Mouse (Mus musculus) cerebellum, adult (tissue): ENCODE data around the gene Abca14.
A peak's percentile ranks its signal among the peaks of the same experiment; 100 is the strongest.
"Not testable (repeated sequence)": the region's sequence is repeated elsewhere in the genome, so short reads cannot be mapped to it uniquely, and the experiment has no call there.

Source experiments
- ATAC-seq: cut with Nextera tagmentation; 2 replicates; pipeline ENCODE4 v1.9.2; 2017; ENCODE audit warnings: mild to moderate bottlenecking, moderate library complexity, mixed read lengths; ENCODE audit not compliant: insufficient number of reproducible peaks, low FRiP score, low TSS enrichment

Abca14 gene

DNA sequence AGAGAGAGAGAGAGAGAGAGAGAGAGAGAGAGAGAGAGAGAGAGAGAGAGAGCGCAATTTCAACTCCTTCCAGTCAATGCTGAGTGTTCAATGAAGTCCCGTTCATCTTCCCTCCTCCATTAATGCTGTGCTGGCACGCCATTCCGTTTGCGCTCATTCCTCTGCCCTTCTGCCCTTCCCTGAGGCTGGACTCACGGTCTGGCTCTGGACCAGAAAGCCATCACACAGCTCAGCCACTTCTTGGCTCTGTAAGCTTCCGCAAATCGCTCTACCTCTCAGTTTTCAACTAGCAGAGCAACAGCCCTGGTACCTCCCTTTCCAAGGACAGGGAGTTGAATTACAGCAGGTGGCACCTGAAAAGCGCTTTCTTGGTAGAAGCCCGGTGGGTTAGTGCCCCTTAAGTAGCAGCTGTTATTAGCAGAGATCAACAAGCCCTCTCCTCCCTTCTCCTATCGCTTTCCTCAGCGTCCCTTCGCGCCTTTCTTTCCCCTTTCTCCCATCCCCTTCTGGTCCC, 2.5 kb upstream of the Abca14 start:
- no peak for ATAC-seq

GRCm38 (mm10) chr7:120201771-120202170, 2.0 kb upstream of the Abca14 start, which contains the start of gene Crym:
Crym (minus strand) TSS chr7:120202111.
- no peak for ATAC-seq

DNA sequence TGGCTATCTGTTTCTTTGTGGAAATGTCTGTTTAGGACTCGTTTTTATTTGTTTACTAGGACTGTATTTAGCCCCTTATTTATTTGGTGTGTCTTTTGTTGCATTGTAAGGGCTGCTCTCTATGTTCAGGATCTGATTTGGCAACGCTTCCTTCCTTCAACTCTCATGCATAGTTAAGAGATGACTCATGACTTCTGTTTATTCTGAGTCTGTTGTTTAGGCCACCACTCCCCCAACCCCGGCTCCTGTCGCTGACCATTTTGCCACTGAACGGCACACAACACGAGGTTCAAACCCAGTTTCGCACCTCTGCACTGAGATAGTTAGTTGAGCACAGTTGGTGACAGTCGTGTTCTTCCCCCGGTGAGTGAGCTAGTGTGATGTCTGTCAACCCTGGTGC, 2.2 kb downstream of the Abca14 start:
- no peak for ATAC-seq

- no peak for ATAC-seq
Measured at GRCm38 (mm10) chr7:120228541-120228940, 24.8 kb downstream of the Abca14 start.

DNA sequence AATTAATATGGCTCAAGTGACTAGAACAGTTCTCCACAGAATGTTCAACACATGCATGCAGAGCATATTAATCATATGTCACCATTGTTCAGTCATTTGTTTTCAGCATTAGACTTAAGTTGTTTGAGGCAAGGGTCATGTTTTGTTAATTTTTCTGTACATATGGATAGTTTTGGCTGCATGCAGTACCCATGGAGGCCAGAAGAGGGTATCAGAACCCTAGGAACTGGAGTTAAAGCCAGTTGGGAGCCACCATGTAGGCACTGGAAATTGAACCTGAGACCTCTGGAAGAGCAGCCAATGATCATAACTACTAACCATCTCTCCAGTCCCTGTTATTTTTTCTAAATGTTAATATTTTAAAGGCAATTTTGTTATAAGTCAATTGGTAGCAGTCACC, 37.3 kb downstream of the Abca14 start:
- ATAC-seq: no peak

DNA sequence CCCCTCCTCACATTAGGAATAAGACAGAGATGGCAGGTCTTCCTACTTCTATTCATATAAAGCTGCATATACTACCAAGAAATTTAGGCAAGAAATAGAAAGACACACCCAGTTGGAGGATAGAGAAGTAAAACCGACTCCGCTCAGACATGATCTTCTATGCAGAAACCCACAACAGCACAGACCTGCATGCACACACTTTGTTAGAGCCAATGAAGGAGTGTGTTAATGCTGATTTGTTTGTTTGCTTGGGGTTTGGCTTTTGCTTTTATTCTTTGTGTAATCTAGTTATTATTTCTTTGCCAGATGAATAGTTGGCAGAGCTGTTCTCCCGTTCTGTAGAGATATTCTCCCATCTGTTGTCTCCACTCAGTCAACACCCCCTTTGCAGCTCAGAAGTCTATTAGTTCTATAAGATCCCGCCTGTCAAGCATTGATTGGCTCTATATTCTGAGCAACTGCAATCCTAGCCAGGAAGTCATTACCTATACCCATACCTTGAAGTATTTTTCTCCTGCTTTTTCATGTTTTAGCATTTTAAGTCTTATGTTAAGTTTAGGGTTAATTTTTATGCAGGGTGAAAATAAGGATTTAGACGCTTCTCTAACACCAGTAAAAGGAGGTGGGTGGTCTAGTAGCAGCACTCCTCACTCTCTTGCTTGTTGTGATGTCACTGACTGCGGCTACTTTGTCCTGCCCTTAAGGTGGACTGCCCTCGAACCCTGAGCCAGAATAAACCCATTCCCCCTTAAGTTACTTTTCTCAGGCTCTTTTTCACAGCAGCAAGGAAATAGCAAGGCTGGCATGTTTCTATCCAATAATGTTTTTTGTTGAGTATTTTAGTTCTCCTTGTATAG, 67.6 kb downstream of the Abca14 start:
- ATAC-seq: no peak

GRCm38 (mm10) chr7:120272110-120272509, 68.3 kb downstream of the Abca14 start:
- ATAC-seq: no peak

GRCm38 (mm10) chr7:120285286-120285685, 81.5 kb downstream of the Abca14 start:
- no peak for ATAC-seq

- ATAC-seq: no peak
Measured at GRCm38 (mm10) chr7:120316086-120316485, 112.3 kb downstream of the Abca14 start.

GRCm38 (mm10) chr7:120322963-120323362, 119.2 kb downstream of the Abca14 start:
- no peak for ATAC-seq

DNA sequence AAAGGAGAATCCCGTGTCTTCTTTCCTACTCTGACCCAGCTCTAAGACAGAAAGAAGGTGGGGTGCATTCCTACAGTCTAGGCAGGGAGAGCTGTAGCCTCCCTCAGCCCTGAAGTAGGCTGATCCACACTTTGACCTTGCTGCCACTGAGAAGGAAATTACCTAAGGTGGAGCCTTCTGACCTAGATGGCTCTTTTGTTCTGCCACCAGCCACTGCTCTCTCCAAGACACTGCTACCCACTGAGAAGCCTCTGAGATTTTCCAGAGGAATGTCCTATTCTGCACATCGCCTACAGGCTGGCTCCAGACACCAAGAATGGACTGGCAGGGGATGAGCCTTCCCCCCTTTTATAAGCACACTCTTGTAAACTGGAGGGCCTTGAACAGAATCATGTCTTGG, 122.2 kb downstream of the Abca14 start:
- ATAC-seq: not testable (repeated sequence)

GRCm38 (mm10) chr7:120327220-120328073, 123.7 kb downstream of the Abca14 start:
- peak; percentile 15; the same call in 1 of the 2 replicates for ATAC-seq

- no peak for ATAC-seq
Measured at GRCm38 (mm10) chr7:120328087-120328793, 124.5 kb downstream of the Abca14 start, which contains the start of gene Abca15. Abca15 (plus strand) TSS chr7:120328670.

DNA sequence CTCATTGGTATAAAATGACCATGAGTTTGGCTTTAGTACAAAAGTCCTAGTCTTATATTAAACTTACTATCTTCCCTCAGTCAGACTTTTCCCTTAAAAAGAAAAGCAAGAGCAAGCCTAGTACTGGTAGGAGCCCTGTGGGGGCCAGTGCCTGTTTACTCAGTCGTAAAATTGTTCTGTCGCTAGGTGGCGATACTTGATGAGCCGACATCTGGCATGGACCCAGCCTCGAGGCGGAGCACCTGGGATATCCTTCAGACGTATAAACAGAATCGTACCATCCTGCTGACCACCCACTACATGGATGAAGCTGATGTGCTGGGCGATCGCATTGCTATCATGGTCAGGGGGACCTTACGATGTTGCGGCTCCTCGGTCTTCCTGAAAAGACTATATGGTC, 157.4 kb downstream of the Abca14 start:
- ATAC-seq: no peak
